Mouse (Mus musculus) regulatory T cell (primary cell): ENCODE data around the gene Naip2.
"Not testable (repeated sequence)": the region's sequence is repeated elsewhere in the genome, so short reads cannot be mapped to it uniquely, and the experiment has no call there.

Experiments used
- in situ Hi-C: fragments of 300-600 bp; cut with MboI, MseI; formaldehyde crosslinking; loops from one replicate; pipeline ENCODE4 v1.15.1; 2025; ENCODE audit warnings: high pct_unique_total_duplicates

Naip2 gene

GRCm38 (mm10) chr13:100201659-100202333 lies at the start of gene Naip2:
Naip2 (minus strand) TSS chr13:100202092.
- in situ Hi-C loops: not testable (repeated sequence)

DNA sequence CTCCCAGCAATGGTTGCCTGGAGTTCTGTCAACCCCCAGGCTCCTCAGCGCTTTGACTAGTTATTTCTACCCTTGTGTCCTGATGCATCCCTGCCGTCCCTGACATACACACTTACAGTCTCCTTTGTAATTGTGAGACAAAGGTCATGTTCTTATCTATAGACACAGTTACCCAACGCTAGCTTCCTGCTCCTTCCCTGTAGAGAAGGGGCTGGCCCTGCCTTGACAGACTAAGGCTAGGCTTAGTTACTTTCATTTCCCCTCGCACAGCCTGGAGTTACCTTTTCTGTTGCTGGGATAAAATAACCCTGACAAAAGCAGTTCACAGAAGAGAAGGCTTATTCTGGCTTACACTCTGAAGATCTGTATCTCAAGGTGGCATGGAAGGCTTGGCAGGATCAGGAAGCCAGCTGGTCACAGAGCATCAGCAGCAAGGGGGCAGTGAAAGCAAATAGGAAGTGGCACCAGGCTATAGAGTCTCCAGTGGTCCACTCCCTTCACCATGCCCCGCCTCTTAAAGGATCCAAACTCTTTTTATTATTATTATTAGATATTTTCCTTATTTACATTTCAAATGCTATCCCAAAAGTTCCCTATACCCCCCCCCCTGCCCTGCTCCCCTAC lies 45.1 kb upstream of the Naip2 start:
- in situ Hi-C loops: loop anchor here (5.0 kb wide), 1 partner anchor 70 kb away; the partner anchor contains the start of gene Naip6

- in situ Hi-C loops: loop anchor here (5.0 kb wide), 1 partner anchor 71 kb away; the partner anchor contains the start of gene Naip6
These were observed 44.3 kb upstream of the Naip2 start, which contains the start of gene Naip5 for GRCm38 (mm10) chr13:100246223-100246622. Naip5 (minus strand) TSS chr13:100246323.

DNA sequence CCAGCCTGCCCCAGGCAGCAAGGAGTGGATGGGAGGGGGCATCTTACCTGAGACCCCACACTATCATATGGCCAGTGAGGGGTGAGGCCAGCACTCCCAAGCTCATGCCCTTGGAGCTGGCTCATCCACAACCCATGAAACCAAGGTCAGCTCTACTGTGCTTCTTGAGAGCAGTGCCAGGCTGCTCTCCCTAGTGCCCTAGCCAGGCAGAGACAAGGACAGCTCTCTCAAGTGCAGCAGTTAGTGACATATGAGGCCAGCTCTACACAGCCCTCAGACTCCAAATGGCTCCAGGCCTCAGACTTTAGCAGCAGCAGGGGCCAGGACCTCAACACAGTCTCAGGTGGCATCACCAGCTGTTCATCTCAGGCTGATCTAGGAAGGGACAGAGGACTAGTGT lies 41.8 kb upstream of the Naip2 start:
- in situ Hi-C loops: no loop called here

GRCm38 (mm10) chr13:100213683-100214082 lies 11.8 kb upstream of the Naip2 start:
- in situ Hi-C loops: not testable (repeated sequence)

- in situ Hi-C loops: no loop called here
These were observed 8.6 kb upstream of the Naip2 start for GRCm38 (mm10) chr13:100210540-100210939.

DNA sequence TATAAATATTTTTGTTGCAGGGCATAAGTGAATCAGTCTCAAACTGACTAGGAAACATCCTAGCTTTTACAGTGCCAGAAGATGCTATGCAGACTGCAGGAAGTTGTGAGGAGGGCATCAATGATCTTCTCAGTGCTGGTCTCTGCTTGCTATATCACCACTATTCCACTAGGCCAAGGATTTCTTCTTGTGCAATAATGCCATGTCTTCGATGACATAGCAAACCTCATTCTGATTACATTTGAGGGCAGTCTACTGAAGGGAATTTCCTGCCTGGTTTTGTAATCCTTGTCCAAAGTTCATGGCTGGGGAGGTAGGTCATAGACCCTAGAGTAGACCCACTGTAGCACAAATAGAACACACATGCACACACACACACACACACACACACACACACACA lies 1.4 kb upstream of the Naip2 start:
- in situ Hi-C loops: no loop called here

- in situ Hi-C loops: no loop called here
These were observed 1.1 kb downstream of the Naip2 start for GRCm38 (mm10) chr13:100200778-100201177.

DNA sequence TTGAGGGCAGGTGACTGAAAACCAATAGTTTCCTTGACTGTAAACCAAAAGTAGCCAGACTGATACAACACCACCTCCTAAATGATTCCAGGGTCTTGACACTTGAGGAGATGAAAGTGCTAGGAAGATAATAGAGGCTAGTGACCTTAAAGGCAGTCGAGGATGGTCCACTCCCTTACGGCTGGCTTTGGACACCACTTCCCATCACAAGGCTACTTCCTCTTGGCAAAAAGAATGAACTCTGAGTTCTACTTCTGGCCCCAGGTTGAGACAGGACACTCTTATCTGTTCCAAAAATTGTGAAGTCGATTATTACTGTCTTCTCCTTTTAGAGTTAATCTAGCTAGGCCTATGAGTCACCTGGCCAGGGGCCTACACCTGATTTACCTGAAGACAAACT lies 6.5 kb downstream of the Naip2 start:
- in situ Hi-C loops: no loop called here

DNA sequence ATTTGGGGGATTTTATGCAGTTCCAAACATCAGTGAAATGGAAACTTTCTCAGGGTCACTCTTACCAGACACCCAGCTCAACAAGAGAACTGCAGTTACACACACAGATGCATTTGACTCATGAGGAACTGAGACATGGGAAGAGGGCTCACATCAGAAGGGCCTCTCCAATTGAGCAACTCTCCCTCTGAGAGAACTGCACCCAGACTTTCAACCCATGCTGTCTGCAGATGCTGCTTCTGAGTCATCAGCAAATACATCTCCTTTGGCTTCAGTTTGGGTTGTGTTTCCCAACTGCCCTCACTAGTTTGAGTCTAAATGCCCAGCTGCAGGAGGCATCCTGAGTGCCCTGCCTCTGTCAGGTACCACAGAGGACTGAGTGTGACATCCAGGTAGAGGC lies 18.8 kb downstream of the Naip2 start:
- in situ Hi-C loops: not testable (repeated sequence)

GRCm38 (mm10) chr13:100174360-100174759 lies 27.5 kb downstream of the Naip2 start:
- in situ Hi-C loops: not testable (repeated sequence)

DNA sequence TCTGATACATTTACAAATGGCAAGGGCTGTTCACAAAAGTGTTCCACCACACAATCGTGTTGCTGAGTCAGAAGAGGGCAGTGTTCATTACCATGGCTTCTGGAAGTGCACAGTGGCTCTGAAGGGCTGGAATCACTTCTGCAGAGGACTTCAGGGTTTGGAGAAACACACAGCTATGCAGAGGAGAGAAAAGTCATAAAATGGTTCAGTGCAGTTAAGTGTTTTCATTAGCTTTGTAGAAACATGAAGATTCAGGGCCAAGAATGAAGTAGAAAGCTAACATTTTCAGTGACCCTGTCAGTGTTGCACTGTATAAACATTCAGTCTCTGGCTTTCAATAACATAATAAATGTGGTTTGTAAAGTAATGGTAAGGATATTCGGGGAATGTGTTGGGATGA lies 35.5 kb downstream of the Naip2 start:
- in situ Hi-C loops: not testable (repeated sequence)

- in situ Hi-C loops: not testable (repeated sequence)
These were observed 39.4 kb downstream of the Naip2 start for GRCm38 (mm10) chr13:100162467-100162866.

DNA sequence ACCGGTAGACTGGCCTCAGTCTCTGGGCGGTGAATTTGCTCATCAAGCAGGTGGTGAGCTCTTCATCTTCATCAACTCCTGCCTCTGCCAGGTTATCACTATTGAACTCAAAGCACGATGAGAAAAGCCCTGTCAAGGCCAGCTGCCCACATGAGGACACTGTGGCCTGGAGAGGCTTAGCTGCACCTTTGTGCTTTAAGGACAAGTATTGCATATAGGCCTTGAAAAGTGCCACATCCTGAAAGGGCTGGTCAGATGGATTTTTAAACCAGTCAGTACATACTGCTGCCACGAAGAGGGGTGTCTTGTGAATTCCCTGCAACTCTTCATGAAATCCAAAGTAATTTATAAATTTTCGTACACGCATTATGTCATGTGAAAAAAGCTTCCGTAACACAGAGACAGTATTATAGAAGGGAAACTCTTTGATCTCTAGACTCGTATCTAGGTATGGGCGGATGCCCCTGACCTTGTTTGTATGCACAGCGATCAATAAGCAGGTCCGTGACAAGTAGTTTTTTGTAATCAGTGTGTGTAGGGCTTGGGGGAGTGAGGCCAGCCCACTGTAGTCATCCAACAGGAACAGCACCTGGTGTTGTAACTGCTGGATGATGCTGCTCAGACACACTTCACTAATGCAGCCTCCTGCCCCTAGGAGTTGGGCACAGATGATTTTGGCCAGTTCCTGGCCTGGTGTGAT lies 40.6 kb downstream of the Naip2 start:
- in situ Hi-C loops: not testable (repeated sequence)

- in situ Hi-C loops: no loop called here
These were observed 45.3 kb downstream of the Naip2 start for GRCm38 (mm10) chr13:100156624-100157023.

- in situ Hi-C loops: no loop called here
These were observed 49.2 kb downstream of the Naip2 start for GRCm38 (mm10) chr13:100152659-100153058.

- in situ Hi-C loops: no loop called here
These were observed 60.1 kb downstream of the Naip2 start for GRCm38 (mm10) chr13:100141646-100142314.

DNA sequence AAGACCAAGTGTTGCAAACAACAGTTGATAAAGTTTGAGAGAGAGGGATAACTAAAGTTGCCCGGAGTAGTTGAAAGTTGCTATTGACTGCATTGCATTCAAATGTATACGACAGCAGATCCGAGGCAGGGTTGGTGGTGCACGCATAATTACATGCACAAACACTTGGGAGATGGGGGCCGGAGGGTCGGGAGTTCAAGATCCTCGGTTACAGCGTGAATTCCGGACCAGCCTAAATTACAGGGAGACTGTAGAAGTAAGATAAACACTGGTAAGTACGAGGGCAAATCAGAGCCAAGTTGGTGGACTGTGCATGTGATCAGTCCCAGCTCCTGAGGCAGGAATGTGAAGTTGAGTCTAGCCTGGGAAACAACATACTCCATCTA lies 76.6 kb downstream of the Naip2 start:
- in situ Hi-C loops: loop anchor here (5.0 kb wide), 1 partner anchor 357 kb away; no protein-coding TSS in a partner anchor

GRCm38 (mm10) chr13:100124423-100125257 lies 77.3 kb downstream of the Naip2 start, which contains the start of gene Smn1:
Smn1 (plus strand) TSS chr13:100124852.
- in situ Hi-C loops: loop anchor here (5.0 kb wide), 1 partner anchor 358 kb away; no protein-coding TSS in a partner anchor

DNA sequence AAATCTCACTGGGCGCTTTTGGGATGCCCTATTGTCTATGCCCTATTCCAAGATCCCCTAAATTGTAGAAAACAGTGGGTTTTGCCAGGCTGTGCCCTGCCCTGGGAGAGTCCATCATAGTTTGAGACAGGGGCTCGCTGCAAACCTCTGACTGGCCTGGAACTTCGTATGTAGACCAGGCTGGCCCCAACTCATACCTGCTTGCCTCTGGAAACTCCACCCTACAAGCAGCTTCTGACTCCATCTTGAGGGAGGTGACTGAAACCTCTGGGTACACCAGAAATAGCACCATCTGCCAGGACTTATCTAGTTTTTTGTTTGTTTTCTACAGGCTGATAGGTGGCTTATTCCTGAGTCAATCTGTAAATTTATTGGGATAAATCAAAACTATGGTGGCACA lies 77.9 kb downstream of the Naip2 start:
- in situ Hi-C loops: no loop called here
